In the genomic region with DNA sequence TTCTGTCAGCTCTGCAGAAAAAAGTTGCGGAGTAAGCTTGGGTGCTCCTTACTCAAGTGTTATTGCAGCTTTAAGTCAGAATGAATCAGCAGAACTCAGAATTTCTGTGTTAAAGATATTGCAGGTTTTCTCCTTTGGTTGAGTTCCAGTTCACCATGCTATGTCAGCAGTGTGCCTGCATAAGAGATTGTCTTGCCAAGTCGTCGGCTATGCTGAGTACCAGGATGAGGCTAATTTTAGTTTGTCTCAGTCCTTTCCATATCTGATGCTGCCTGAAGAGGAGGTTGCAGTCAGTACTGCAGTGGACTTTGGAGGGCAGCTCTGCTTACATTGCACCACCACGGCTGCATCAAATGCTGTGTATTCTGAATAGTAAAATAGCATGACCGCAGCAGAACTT, we compare ENCODE assay signal across 21 mouse cellular contexts. TPM values are rescaled to one million over a fixed set of nuclear protein-coding genes. Genes with fewer than 3 reads are reported as not detected.
DNase-seq lines count a peak whose midpoint lies in the region; ATAC-seq and TF ChIP-seq lines count a peak whose summit lies in the region.
"Had no signal": no experiment of that assay in that cellular context is flagged by ENCODE, and none has a peak within 500 bp of the region (broad histone marks: within the 10 kb centered on the region; RNA-seq: fewer than 3 reads in every experiment).

No protein-coding gene starts in this region.

- no peak for TF ChIP-seq CTCF in gastrocnemius, adult 2 months (IDR thresholded peaks at IDR 0.05)
- TF ChIP-seq CTCF in left cerebral cortex, adult 2 months (IDR thresholded peaks at IDR 0.05): no peak; the same call in 1 of the 2 replicates

- DNase-seq in gastrocnemius, adult 2 months: peak; percentile 18
- DNase-seq in gastrocnemius, postnatal 10 days: no peak
- DNase-seq in left cerebral cortex, adult 2 months (ENCODE audit: extremely low spot score in 1 of 2, low spot score in 2 of 2): no peak
- DNase-seq in left cerebral cortex, postnatal 4 days: no peak
- DNase-seq in cerebellum, postnatal 10 days: peak; percentile 41 to 51
- DNase-seq in telencephalon, adult 2 months (ENCODE audit: low read depth, low spot score): peak; percentile 72
- no peak for DNase-seq in forebrain, embryonic 11.5 days (ENCODE audit: low spot score)
- DNase-seq: kidney, adult 18-20 months; kidney, postnatal 4 days; lung, adult 2 months; thymus, postnatal 4 days had no signal

- no peaks in the 10 kb centered on the region for H3K36me3 ChIP-seq in forebrain, embryonic 11.5 days (ENCODE audit: control insufficient read depth, insufficient read depth, low read length)
- H3K36me3 ChIP-seq in forebrain, embryonic 12.5 days (replicated peaks): no peaks in the 10 kb centered on the region
- H3K36me3 ChIP-seq: limb, embryonic 15.5 days; midbrain, embryonic 13.5 days had no signal

- no peak overlapping the region for H3K4me2 ChIP-seq in forebrain, embryonic 11.5 days (ENCODE audit: low read depth, low read length, severe bottlenecking)
- no peak overlapping the region for H3K4me2 ChIP-seq in forebrain, embryonic 12.5 days
- H3K4me2 ChIP-seq: forebrain, embryonic 13.5 days; limb, embryonic 15.5 days; midbrain, embryonic 13.5 days had no signal

- no peak for ATAC-seq in forebrain, embryonic 11.5 days (replicated peaks; ENCODE audit: low FRiP score)
- ATAC-seq in forebrain, embryonic 12.5 days (ENCODE audit: low FRiP score): no peak
- ATAC-seq: forebrain, embryonic 13.5 days; hindbrain, postnatal 0 days; midbrain, embryonic 13.5 days had no signal

- no peak overlapping the region for H3K9ac ChIP-seq in forebrain, embryonic 11.5 days (ENCODE audit: low read length)
- H3K9ac ChIP-seq in forebrain, embryonic 12.5 days: no peak overlapping the region
- H3K9ac ChIP-seq: forebrain, embryonic 13.5 days; limb, embryonic 15.5 days; midbrain, embryonic 13.5 days had no signal

- peaks cover under 1% of the 10 kb centered on the region; the same call in 1 of the 2 replicates for H3K4me1 ChIP-seq in forebrain, embryonic 11.5 days (replicated peaks; ENCODE audit: control insufficient read depth, insufficient read depth, low read length)
- peaks cover 3% of the 10 kb centered on the region for H3K4me1 ChIP-seq in forebrain, embryonic 12.5 days
- H3K4me1 ChIP-seq: limb, embryonic 15.5 days had no signal

- H3K27me3 ChIP-seq in forebrain, embryonic 11.5 days (ENCODE audit: control insufficient read depth, insufficient read depth, low read length): no peaks in the 10 kb centered on the region
- H3K27me3 ChIP-seq in forebrain, embryonic 12.5 days: no peaks in the 10 kb centered on the region
- H3K27me3 ChIP-seq: forebrain, embryonic 13.5 days; limb, embryonic 15.5 days; midbrain, embryonic 13.5 days had no signal

- no peaks in the 10 kb centered on the region for H3K9me3 ChIP-seq in forebrain, embryonic 11.5 days (ENCODE audit: control insufficient read depth, low read length)
- no peaks in the 10 kb centered on the region for H3K9me3 ChIP-seq in forebrain, embryonic 12.5 days
- H3K9me3 ChIP-seq: forebrain, embryonic 13.5 days; limb, embryonic 15.5 days; midbrain, embryonic 13.5 days had no signal

- no peak overlapping the region for H3K4me3 ChIP-seq in gastrocnemius, adult 2 months
- H3K4me3 ChIP-seq in left cerebral cortex, adult 2 months: no peak overlapping the region
- no peak overlapping the region for H3K4me3 ChIP-seq in forebrain, embryonic 11.5 days (ENCODE audit: low read depth, low read length)
- H3K4me3 ChIP-seq in forebrain, embryonic 12.5 days (replicated peaks): no peak overlapping the region
- H3K4me3 ChIP-seq: forebrain, embryonic 13.5 days; limb, embryonic 15.5 days; midbrain, embryonic 13.5 days; myocyte had no signal

- WGBS in forebrain, embryonic 11.5 days: 93% methylated on average over 5 of the region's 5 CpGs
- WGBS in forebrain, embryonic 12.5 days: 91% methylated on average over 5 of the region's 5 CpGs

- intact Hi-C loops in gastrocnemius, adult 2 months (cut with DNase I): no loop called here
- intact Hi-C loops in left cerebral cortex, adult 2 months (cut with DNase I): loop anchor here (2.0 kb wide), 1 partner anchor 32 kb away; no protein-coding TSS in a partner anchor
- intact Hi-C loops in left cerebral cortex, postnatal 4 days (cut with DNase I): no loop called here

- H3K27ac ChIP-seq in gastrocnemius, adult 2 months: no peak overlapping the region
- peak overlapping the region; percentile 29 for H3K27ac ChIP-seq in left cerebral cortex, adult 2 months
- H3K27ac ChIP-seq in forebrain, embryonic 11.5 days (ENCODE audit: low read depth, low read length): no peak overlapping the region
- H3K27ac ChIP-seq in forebrain, embryonic 12.5 days: no peak overlapping the region
- H3K27ac ChIP-seq: forebrain, embryonic 13.5 days; hindbrain, postnatal 0 days; limb, embryonic 15.5 days; macrophage; midbrain, embryonic 13.5 days; stomach, postnatal 0 days had no signal

RNA-seq across cellular contexts. Expression of gene Adam23, which starts 33.3 kb away (rescaled TPM):
- 1 to 10 TPM in 1 of 2 experiments, under 1 TPM in 1; 0.59 to 1.6 TPM for total RNA-seq in gastrocnemius, adult 2 months (2021)
- 10 to 100 TPM in 1 of 2 experiments, 1 to 10 TPM in 1; 9.7 to 11.8 TPM for total RNA-seq in gastrocnemius, postnatal 10 days (2021)
- total RNA-seq in left cerebral cortex, adult 2 months (2021): 100 to 1,000 TPM; 146 to 155 TPM
- total RNA-seq in left cerebral cortex, postnatal 4 days (2021): 100 to 1,000 TPM; 130 to 142 TPM
- polyA plus RNA-seq in forebrain, embryonic 11.5 days (2014; fragmentation: Nextera tagmentation; extraction: Ambion mirVana): 8.9 and 11.1 TPM in 2 replicates
- 11.5 and 13.4 TPM in 2 replicates for polyA plus RNA-seq in forebrain, embryonic 12.5 days (2016; fragmentation: Nextera tagmentation; extraction: Ambion mirVana)
- total RNA-seq: common myeloid progenitor, adult 5-6 weeks; neutrophil, adult 5-6 weeks had no signal
- polyA plus RNA-seq: macrophage had no signal

Comparison
In these comparisons a context has a peak if more than half of its experiments do, and no peak if none do; other contexts are left out.
1. DNase-seq: peak in gastrocnemius, adult 2 months (single experiment), cerebellum, postnatal 10 days (2 of 2) and telencephalon, adult 2 months (single experiment); none in gastrocnemius, postnatal 10 days (single experiment), left cerebral cortex, adult 2 months (0 of 2), left cerebral cortex, postnatal 4 days (single experiment) and forebrain, embryonic 11.5 days (single experiment).
2. RNA of gene Adam23, which starts 33.3 kb away (total RNA-seq): 146 to 155 TPM in left cerebral cortex, adult 2 months and 130 to 142 TPM in left cerebral cortex, postnatal 4 days; 9.7 to 11.8 TPM in gastrocnemius, postnatal 10 days and 0.59 to 1.6 TPM in gastrocnemius, adult 2 months; every median in the first group is over 10 times any median in the second.